Mouse (Mus musculus): ENCODE results near the gene Sdk1. TPM values are rescaled to one million over a fixed set of nuclear protein-coding genes. Genes with fewer than 3 reads are reported as not detected.

The Sdk1 gene
- polyA plus RNA-seq, 1 experiment from 2014 or later = 4.0 TPM

- no peak overlapping the region for H3K4me2 ChIP-seq (replicated peaks; ENCODE audit: low read depth, low read length)
- H3K9ac ChIP-seq (replicated peaks; ENCODE audit: low read length) = no peak overlapping the region
- H3K27ac ChIP-seq (ENCODE audit: low read length) = peak overlapping the region; percentile 65; the same call in 1 of the 2 replicates
- no peaks in the 10 kb centered on the region for H3K9me3 ChIP-seq (ENCODE audit: low read length)
- ATAC-seq (ENCODE audit: low FRiP score, low TSS enrichment) = peak; percentile 87
- H3K36me3 ChIP-seq (ENCODE audit: insufficient read depth, low read length) = 0 out of 2 replicates have a peak, but pooled peaks cover 3% of the 10 kb centered on the region
- WGBS = 28% methylated on average over 4 of the region's 4 CpGs
- H3K27me3 ChIP-seq (ENCODE audit: insufficient read depth, low read length) = no peaks in the 10 kb centered on the region
- H3K4me1 ChIP-seq (ENCODE audit: insufficient read depth, low read length) = peaks cover 24% of the 10 kb centered on the region
- no peak overlapping the region for H3K4me3 ChIP-seq (ENCODE audit: low read length)
Observed at GRCm38 (mm10) chr5:142127779-142128178, 886.5 kb downstream of the Sdk1 start.

GRCm38 (mm10) chr5:142128181-142128611 is 886.9 kb downstream of the Sdk1 start:
- 7% methylated on average over 5 of the region's 5 CpGs for WGBS

GRCm38 (mm10) chr5:142130004-142130403 is 888.7 kb downstream of the Sdk1 start:
- H3K4me2 ChIP-seq (replicated peaks; ENCODE audit: low read depth, low read length) = no peak overlapping the region
- peaks cover 24% of the 10 kb centered on the region for H3K4me1 ChIP-seq (ENCODE audit: insufficient read depth, low read length)
- WGBS = 30% methylated on average over 2 of the region's 2 CpGs
- ATAC-seq (ENCODE audit: low FRiP score, low TSS enrichment) = no peak
- no peak overlapping the region for H3K9ac ChIP-seq (replicated peaks; ENCODE audit: low read length)
- no peaks in the 10 kb centered on the region for H3K27me3 ChIP-seq (ENCODE audit: insufficient read depth, low read length)
- no peak overlapping the region for H3K4me3 ChIP-seq (ENCODE audit: low read length)
- H3K36me3 ChIP-seq (ENCODE audit: insufficient read depth, low read length) = no peaks in the 10 kb centered on the region
- H3K9me3 ChIP-seq (ENCODE audit: low read length) = no peaks in the 10 kb centered on the region
- no peak overlapping the region for H3K27ac ChIP-seq (ENCODE audit: low read length)

More at GRCm38 (mm10) chr5:142128181-142128611, 886.9 kb downstream of the Sdk1 start:
- peaks cover 24% of the 10 kb centered on the region for H3K4me1 ChIP-seq (ENCODE audit: insufficient read depth, low read length)
- H3K9ac ChIP-seq (replicated peaks; ENCODE audit: low read length) = no peak overlapping the region
- no peaks in the 10 kb centered on the region for H3K27me3 ChIP-seq (ENCODE audit: insufficient read depth, low read length)
- H3K9me3 ChIP-seq (ENCODE audit: low read length) = no peaks in the 10 kb centered on the region
- peak; percentile 81 for ATAC-seq (ENCODE audit: low FRiP score, low TSS enrichment)
- no peak overlapping the region for H3K4me3 ChIP-seq (ENCODE audit: low read length)
- H3K4me2 ChIP-seq (replicated peaks; ENCODE audit: low read depth, low read length) = no peak overlapping the region
- H3K27ac ChIP-seq (ENCODE audit: low read length) = peak overlapping the region; percentile 59; the same call in 1 of the 2 replicates
- H3K36me3 ChIP-seq (ENCODE audit: insufficient read depth, low read length) = 0 out of 2 replicates have a peak, but pooled peaks cover 3% of the 10 kb centered on the region

- H3K4me2 ChIP-seq (replicated peaks; ENCODE audit: low read depth, low read length) = no peak overlapping the region
- 43% methylated on average over 7 of the region's 7 CpGs for WGBS
- H3K27ac ChIP-seq (ENCODE audit: low read length) = no peak overlapping the region
- H3K36me3 ChIP-seq (ENCODE audit: insufficient read depth, low read length) = no peaks in the 10 kb centered on the region
- H3K4me1 ChIP-seq (ENCODE audit: insufficient read depth, low read length) = no peaks in the 10 kb centered on the region
- no peaks in the 10 kb centered on the region for H3K27me3 ChIP-seq (ENCODE audit: insufficient read depth, low read length)
- H3K4me3 ChIP-seq (ENCODE audit: low read length) = no peak overlapping the region
- no peaks in the 10 kb centered on the region for H3K9me3 ChIP-seq (ENCODE audit: low read length)
- ATAC-seq (ENCODE audit: low FRiP score, low TSS enrichment) = no peak
- no peak overlapping the region for H3K9ac ChIP-seq (replicated peaks; ENCODE audit: low read length)
Observed at GRCm38 (mm10) chr5:142139978-142140377, 898.7 kb downstream of the Sdk1 start.

- Histone ChIP-seq H3K4me2 (replicated peaks; ENCODE audit: low read depth, low read length) (no peak overlapping the region), H3K9me3 (ENCODE audit: low read length) (peaks cover 17% of the 10 kb centered on the region; the same call in 1 of the 2 replicates), H3K27me3 (ENCODE audit: insufficient read depth, low read length) (no peaks in the 10 kb centered on the region), H3K36me3 (ENCODE audit: insufficient read depth, low read length) (no peaks in the 10 kb centered on the region; the same call in none of the 2 replicates), H3K27ac (ENCODE audit: low read length) (no peak overlapping the region), H3K9ac (replicated peaks; ENCODE audit: low read length) (no peak overlapping the region), H3K4me3 (ENCODE audit: low read length) (no peak overlapping the region), H3K4me1 (ENCODE audit: insufficient read depth, low read length) (no peaks in the 10 kb centered on the region)
- ATAC-seq (ENCODE audit: low FRiP score, low TSS enrichment) = no peak
- WGBS = 83% methylated on average over 8 of the region's 8 CpGs
Observed at GRCm38 (mm10) chr5:142149594-142149993, 908.3 kb downstream of the Sdk1 start.

- 97% methylated on average over 4 of the region's 4 CpGs for WGBS
- no peak for ATAC-seq (ENCODE audit: low FRiP score, low TSS enrichment)
Observed at GRCm38 (mm10) chr5:142150756-142151155, 909.5 kb downstream of the Sdk1 start.

GRCm38 (mm10) chr5:142156868-142157852 is 915.9 kb downstream of the Sdk1 start:
- Histone ChIP-seq H3K9ac (replicated peaks; ENCODE audit: low read length) (no peak overlapping the region), H3K4me3 (ENCODE audit: low read length) (no peak overlapping the region), H3K4me1 (ENCODE audit: insufficient read depth, low read length) (0 out of 2 replicates have a peak, but pooled peaks cover 4% of the 10 kb centered on the region), H3K36me3 (ENCODE audit: insufficient read depth, low read length) (no peaks in the 10 kb centered on the region), H3K4me2 (replicated peaks; ENCODE audit: low read depth, low read length) (no peak overlapping the region), H3K27ac (ENCODE audit: low read length) (no peak overlapping the region; the same call in 1 of the 2 replicates), H3K27me3 (ENCODE audit: insufficient read depth, low read length) (no peaks in the 10 kb centered on the region), H3K9me3 (ENCODE audit: low read length) (0 out of 2 replicates have a peak, but pooled peaks cover 3% of the 10 kb centered on the region)
- 44% methylated on average over 17 of the region's 17 CpGs for WGBS
- ATAC-seq (ENCODE audit: low FRiP score, low TSS enrichment) = 0 out of 2 replicates have a peak, but pooled peaks have one; percentile 15

More at GRCm38 (mm10) chr5:142150756-142151155, 909.5 kb downstream of the Sdk1 start:
- Histone ChIP-seq H3K4me3 (ENCODE audit: low read length) (no peak overlapping the region), H3K27ac (ENCODE audit: low read length) (no peak overlapping the region), H3K9ac (replicated peaks; ENCODE audit: low read length) (no peak overlapping the region), H3K9me3 (ENCODE audit: low read length) (peaks cover 17% of the 10 kb centered on the region; the same call in 1 of the 2 replicates), H3K4me1 (ENCODE audit: insufficient read depth, low read length) (no peaks in the 10 kb centered on the region), H3K27me3 (ENCODE audit: insufficient read depth, low read length) (no peaks in the 10 kb centered on the region), H3K36me3 (ENCODE audit: insufficient read depth, low read length) (no peaks in the 10 kb centered on the region; the same call in none of the 2 replicates), H3K4me2 (replicated peaks; ENCODE audit: low read depth, low read length) (no peak overlapping the region)

GRCm38 (mm10) chr5:142163483-142163882 is 922.2 kb downstream of the Sdk1 start:
- no peak for ATAC-seq (ENCODE audit: low FRiP score, low TSS enrichment)
- no peak overlapping the region for H3K4me2 ChIP-seq (replicated peaks; ENCODE audit: low read depth, low read length)
- H3K36me3 ChIP-seq (ENCODE audit: insufficient read depth, low read length) = no peaks in the 10 kb centered on the region
- no peak overlapping the region for H3K9ac ChIP-seq (replicated peaks; ENCODE audit: low read length)
- no peak overlapping the region for H3K4me3 ChIP-seq (ENCODE audit: low read length)
- H3K27me3 ChIP-seq (ENCODE audit: insufficient read depth, low read length) = no peaks in the 10 kb centered on the region
- H3K9me3 ChIP-seq (ENCODE audit: low read length) = peaks cover 5% of the 10 kb centered on the region; the same call in 1 of the 2 replicates
- WGBS = 55% methylated on average over 4 of the region's 4 CpGs
- H3K4me1 ChIP-seq (ENCODE audit: insufficient read depth, low read length) = peaks cover 3% of the 10 kb centered on the region; the same call in 1 of the 2 replicates
- H3K27ac ChIP-seq (ENCODE audit: low read length) = no peak overlapping the region

- 81% methylated on average over 4 of the region's 4 CpGs for WGBS
- Histone ChIP-seq H3K36me3 (ENCODE audit: insufficient read depth, low read length) (peaks cover 4% of the 10 kb centered on the region; the same call in 1 of the 2 replicates), H3K27ac (ENCODE audit: low read length) (no peak overlapping the region), H3K27me3 (ENCODE audit: insufficient read depth, low read length) (no peaks in the 10 kb centered on the region), H3K4me2 (replicated peaks; ENCODE audit: low read depth, low read length) (no peak overlapping the region), H3K9me3 (ENCODE audit: low read length) (no peaks in the 10 kb centered on the region), H3K4me1 (ENCODE audit: insufficient read depth, low read length) (0 out of 2 replicates have a peak, but pooled peaks cover 7% of the 10 kb centered on the region), H3K4me3 (ENCODE audit: low read length) (no peak overlapping the region), H3K9ac (replicated peaks; ENCODE audit: low read length) (no peak overlapping the region)
- ATAC-seq (ENCODE audit: low FRiP score, low TSS enrichment) = no peak
Observed at GRCm38 (mm10) chr5:142173636-142174035, 932.3 kb downstream of the Sdk1 start.

Data from kidney, embryonic 16.5 days (tissue).